Mouse (Mus musculus): Measurements from ENCODE around the gene Pmm1.

DNA sequence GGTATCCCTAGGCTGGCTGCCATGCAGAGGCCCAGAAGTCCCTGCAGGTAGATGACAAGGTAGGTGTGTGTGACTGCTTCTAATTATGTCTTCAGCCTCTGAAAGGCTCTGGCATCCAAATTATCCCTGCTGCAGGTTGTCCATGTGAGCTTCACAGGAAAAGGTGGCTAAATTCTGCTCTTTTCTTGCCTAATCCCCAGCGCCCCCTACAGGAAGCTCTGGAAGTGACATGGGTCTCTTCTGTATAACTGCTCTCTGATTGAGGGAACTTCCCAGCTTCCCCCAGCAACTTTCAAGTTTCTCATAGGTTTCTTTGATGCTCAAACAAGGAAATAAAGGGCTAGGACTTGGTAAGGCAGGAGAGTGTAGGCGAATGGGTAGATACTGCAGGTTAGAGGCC is 55.8 kb downstream of the Pmm1 start:
- TF ChIP-seq CTCF (IDR thresholded peaks at IDR 0.05; ENCODE audit: insufficient read depth, low read length) (peak; percentile 39; the same call in 1 of the 2 replicates), POLR2A (IDR thresholded peaks at IDR 0.05; ENCODE audit: borderline replicate concordance, extremely low read depth, low read depth, low read length) (no peak)

Data from lung, adult 2 months (tissue).